Mouse (Mus musculus): Measurements from ENCODE around the gene Gm20388.

DNA sequence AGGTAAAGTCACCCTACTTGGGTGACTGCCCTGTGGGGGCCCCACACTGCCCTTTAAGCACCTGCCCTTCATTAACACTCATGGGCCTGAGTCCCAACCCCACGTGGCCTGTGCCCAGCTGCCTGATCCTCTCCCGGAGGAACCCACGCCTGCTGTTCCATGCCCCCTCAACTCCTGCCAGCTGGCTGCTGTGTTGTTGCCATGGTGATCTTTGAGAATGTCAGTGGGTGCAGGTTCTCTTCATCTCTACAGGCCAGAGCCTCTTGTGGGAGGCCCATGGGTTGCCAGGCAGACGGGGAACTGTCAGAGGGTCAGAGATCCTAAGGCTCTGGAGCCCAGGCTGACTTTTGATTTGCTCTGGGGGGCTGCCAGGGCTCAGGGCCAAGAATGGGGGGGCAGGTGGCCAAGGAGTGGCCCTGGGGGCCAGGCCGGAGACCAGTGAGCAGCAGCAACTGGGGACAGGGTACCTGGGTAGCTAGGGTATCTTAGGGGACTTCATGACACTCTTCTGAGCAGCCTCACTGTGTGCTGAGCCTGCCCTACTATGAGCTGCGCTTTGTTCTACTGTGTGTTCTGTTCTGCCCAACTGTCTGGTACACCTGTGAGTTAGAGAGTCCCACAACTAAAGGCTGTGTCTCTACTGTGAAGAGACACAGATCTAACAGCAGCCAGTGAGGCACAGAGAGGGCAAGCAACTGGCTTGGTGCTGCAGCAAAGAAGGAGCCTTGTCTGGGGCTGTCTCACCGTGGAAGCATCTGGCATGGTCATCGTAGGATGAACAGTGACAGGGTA, 381.9 kb downstream of the Gm20388 start:
- no peak for TF ChIP-seq CTCF (IDR thresholded peaks at IDR 0.05; ENCODE audit: borderline replicate concordance, insufficient read depth, low read depth, low read length)
- no peak for TF ChIP-seq POLR2A (IDR thresholded peaks at IDR 0.05; ENCODE audit: borderline replicate concordance, insufficient read depth, low read length)
